Mouse (Mus musculus) gastrocnemius, postnatal 25 days (tissue): Measurements from ENCODE around the gene Chst8. TPM values are rescaled to one million over a fixed set of nuclear protein-coding genes. Genes with fewer than 3 reads are reported as not detected.

ENCODE experiments used
- DNase-seq: peaks from one replicate; pipeline ENCODE4 v3.0.0; 2022
- total RNA-seq, 2 experiments: library from RNA; stranded (reverse); gene quantifications; 1 replicate in 1 of 2; 2 replicates in 1 of 2; pipeline ENCODE4 v1.2.3; 2021

Gene Chst8
- total RNA-seq, 2 experiments from 2014 or later = 0.13 to 0.43 TPM

DNA sequence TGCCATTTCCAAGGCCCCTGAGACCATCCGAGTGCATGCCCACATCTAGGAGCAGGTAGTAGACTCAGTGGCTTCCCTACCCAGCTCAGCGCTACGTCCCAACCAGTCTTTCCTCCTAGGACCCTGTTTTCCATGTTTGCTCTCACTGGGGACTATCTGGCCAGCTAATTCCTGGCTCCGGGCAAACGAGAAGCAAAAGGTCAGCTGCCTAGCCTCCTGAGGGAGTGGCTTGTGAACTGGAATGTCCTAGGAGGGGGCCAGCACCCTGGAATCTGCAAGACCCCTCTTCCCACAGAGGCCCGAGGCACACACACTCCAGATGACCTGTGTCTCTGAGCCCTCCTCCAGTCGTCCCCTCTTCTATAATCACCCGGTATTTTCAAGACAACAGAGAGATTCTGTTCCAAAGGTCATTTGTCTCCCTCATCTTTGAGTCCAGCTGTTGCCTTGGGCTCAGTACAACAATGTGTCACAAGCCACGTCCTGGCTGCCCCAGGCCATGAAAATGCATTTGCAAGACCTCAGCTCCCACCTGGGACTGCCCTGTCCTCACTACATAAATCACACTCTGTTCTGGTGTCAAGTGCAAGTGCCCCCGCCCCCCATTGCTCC lies 60.3 kb downstream of the Chst8 start:
- DNase-seq = no peak

DNA sequence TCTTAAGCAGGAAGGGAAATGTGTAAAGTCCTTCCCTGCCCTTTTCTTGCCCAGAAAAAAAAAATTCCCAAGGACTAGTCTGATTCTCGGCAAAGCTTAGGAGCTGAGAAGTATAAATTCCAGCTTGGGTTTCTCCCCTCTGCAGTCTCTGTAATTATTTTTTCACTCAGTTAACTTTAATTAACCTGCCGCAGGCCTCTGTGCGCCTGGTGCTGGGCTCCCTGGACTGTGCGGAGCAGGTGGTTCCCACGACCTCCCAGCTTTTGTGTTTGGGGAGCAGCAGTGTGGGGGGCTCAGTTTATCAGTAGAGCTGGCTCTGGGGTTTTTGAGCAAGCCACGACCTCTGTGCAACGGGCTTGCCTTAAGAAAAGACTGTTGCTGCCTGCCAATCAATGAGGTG lies 62.2 kb downstream of the Chst8 start:
- DNase-seq = no peak

GRCm38 (mm10) chr7:34749753-34750152 lies 62.8 kb downstream of the Chst8 start:
- no peak for DNase-seq

DNA sequence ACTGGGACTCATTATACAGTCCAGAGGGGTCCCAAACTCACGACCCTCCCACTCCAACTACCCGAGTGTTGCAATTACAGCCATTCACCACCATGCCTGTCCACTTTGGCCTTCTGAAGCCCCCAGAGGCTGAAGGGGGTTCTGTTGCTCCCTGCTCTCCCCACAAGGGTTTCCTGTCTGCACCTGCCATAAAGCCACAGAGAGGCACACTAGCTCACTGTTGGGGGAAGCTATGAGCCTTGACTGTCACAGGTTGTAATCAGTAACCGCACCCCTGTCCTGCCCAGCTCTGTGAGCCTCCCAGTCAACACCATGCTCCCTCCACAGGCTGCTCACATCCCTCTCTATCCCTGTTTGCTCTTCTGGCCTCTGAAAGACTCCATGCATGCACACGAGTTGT lies 64.0 kb downstream of the Chst8 start:
- no peak for DNase-seq

DNA sequence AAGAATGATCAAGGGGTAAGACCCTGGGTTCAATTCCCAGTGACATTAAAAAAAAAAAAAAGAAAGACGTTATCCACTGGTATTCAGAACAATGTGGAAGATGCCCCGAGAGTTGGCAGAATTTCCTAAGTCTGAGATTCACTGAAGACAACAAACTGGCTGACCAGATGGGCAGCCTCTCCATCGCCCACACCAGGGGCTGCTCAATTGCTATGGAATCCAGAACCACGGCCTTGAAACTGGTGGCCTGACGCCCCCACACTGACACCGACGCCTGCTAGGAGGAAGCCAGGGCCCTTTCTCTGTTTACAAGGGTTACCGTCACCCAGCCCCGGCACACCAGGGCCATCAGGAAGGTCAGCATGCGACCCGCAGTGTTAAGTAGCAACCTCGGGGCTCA lies 64.8 kb downstream of the Chst8 start:
- DNase-seq = no peak

DNA sequence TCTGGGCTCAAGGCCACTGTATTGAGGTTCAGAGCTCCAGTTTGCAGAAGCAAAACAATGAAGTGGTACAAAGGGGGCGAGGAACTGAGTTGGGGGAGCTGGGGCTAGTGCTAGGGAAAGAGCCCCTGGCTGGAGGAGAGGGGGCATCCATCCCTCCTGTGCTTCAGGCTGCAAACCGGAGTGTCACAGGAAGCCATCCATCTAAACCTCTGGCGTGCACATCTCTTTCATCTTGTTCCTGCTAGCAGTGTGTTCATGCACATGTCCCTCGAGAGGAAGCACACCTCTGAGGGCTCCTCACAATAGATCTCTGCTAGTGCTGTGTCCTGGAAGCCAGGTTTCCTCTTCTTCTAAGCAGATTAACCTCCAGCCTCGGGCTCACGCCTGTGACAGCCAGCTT lies 65.9 kb downstream of the Chst8 start:
- no peak for DNase-seq

DNA sequence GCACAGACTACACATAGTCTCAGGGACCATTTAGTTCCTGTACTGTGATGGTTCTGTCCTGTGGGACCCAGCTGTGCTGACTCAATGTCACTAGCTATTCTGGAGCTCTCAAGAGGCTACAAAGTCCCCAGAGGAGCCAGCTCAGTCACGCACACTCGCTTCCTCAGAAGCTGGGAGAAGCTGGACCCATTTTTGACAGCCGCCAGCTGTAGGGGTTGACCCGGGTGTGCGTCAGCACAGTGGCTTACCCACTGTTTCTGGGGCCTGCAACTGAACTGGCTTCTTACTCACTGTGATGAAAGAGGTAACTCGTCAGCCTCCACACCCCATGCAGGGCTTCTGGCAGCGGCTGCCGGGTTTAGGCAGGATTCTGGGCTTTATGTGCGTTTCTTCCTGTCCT lies 66.3 kb downstream of the Chst8 start:
- peak; percentile 13 for DNase-seq

DNA sequence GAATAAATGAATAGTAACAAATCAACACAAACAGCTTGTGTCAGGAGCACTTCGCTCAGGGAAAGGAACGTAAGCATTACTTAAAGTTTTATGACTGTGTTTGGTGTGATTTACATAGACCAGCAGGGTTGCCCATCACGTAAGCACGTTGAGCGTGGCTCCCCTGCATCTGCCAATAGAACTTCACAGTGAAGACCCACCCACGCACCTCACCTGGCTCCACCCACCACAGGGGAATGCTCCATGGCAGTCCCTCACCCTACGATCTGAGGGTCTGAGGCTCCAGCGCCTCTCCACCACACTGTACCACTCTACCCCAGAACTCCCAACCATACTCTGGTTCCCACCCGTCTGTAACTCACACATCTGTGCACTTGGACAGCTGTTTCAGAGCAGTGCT lies 67.1 kb downstream of the Chst8 start:
- DNase-seq = no peak

DNA sequence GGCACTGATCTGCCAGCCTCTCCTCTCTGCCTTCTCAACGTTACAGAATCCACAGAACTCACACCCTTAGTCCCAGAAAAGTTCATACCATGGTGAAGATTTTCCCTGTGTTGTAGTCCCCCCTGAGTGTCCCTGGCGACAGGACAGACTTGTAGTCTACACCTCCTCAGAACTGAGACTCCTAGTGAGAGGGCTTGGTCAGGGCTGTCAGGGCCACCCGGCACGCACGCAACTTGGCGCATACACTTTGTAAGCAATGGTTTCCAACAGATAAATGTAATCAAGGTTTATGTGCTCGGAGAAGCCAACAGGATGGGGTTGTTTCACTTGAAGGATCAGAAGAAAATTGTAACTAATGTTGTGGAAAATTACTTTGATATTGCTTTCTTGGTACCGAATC lies 67.5 kb downstream of the Chst8 start:
- no peak for DNase-seq

- DNase-seq = no peak
These were observed 69.0 kb downstream of the Chst8 start for GRCm38 (mm10) chr7:34743411-34744085.

- DNase-seq = no peak
These were observed 73.1 kb downstream of the Chst8 start for GRCm38 (mm10) chr7:34739371-34739770.

DNA sequence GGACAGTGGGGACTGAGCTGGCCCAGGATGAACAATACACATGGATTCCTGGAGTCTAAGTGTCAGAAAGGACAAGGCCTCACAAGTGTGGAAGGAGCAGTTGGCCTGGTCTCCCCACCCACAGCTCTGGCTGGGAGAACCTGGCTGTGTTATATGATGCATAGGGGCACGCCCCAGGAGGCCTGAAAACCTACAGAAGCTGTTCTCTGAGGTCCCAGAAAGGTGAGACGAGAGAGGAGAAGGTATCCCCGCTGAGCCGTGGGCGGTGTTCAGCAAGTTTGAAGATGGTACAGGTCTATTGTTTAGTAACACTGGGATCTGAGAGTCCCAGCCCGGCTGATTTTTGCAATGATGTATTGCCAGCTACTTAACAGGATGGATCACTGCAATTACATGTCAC lies 75.3 kb downstream of the Chst8 start:
- DNase-seq = no peak

DNA sequence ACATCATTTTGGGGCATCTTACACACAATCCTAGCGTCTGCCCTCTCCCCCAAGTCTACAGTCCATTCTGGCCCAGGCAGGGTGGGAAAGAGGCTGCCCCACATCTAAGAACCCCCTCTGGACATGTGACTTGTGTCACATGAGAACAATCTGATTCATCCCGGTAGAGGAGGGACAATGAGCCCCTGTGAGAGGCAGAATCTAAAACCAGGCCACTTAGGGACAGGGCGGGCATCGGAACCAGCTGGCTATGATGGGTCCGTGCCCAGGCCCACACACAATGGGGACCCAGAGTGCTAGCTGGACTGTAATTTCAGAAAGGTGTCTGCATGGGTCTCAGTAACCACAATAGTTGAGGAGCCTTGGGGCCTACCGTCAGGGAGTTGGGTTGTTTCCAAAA lies 78.2 kb downstream of the Chst8 start:
- no peak for DNase-seq

DNA sequence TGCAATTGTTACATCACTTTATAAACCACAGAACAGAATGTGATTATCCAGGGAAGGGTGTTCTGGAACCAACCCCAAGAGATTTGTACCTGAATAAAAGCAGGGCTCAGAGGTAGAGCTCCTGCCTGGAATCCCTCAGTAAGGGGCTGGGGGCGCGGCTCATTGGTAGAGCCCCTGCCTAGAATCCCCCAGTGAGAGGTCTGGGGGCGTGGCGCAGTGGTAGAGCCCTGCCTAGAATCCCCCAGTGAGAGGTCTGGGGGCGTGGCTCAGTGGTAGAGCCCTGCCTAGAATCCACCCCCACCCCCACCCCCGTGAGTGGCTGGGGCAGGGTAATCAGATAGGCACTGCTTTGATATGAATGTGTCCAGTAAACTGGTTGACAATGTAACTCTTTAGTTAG lies 83.6 kb downstream of the Chst8 start:
- DNase-seq = no peak

DNA sequence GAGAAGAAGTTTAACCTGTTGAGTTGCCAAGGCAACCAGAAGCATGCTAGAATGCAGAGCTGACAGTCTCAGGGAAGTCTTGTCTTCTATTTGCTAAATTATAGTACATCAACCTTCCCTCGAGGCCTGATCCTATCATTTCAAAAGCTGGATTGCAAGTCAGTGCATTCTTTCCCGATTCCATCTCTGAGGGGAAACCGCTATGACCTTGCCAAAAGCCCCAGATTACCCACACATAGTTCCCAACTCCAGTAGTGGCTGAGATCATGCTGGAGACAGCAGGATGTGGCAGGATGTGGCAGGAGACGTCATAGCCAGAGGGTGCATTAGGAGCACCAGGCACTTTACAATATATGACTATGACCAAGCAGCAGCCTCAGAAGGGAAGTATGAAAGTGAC lies 87.3 kb downstream of the Chst8 start:
- DNase-seq = no peak

- no peak for DNase-seq
These were observed 89.8 kb downstream of the Chst8 start for GRCm38 (mm10) chr7:34722551-34723230.

- no peak for DNase-seq
These were observed 90.4 kb downstream of the Chst8 start for GRCm38 (mm10) chr7:34722151-34722550.

DNA sequence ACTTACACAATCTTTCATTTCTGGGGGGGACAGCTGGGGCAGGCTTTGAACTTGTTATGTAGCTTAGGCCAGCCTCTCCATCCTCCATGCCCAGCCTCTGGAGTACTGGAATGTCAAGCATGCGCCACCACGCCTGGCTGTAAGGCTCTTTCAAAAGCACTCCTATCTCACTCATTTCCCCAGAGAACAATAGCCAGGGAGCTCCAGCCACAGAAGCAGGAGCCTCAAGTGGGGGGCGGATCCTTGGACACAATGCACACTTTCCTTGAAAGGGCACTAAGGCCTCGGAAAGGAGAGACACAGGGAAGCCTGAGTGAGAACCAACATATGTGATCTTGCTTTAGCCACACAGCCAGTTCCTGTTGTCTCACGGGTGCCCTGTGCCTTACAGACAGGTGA lies 90.9 kb downstream of the Chst8 start:
- DNase-seq = no peak

DNA sequence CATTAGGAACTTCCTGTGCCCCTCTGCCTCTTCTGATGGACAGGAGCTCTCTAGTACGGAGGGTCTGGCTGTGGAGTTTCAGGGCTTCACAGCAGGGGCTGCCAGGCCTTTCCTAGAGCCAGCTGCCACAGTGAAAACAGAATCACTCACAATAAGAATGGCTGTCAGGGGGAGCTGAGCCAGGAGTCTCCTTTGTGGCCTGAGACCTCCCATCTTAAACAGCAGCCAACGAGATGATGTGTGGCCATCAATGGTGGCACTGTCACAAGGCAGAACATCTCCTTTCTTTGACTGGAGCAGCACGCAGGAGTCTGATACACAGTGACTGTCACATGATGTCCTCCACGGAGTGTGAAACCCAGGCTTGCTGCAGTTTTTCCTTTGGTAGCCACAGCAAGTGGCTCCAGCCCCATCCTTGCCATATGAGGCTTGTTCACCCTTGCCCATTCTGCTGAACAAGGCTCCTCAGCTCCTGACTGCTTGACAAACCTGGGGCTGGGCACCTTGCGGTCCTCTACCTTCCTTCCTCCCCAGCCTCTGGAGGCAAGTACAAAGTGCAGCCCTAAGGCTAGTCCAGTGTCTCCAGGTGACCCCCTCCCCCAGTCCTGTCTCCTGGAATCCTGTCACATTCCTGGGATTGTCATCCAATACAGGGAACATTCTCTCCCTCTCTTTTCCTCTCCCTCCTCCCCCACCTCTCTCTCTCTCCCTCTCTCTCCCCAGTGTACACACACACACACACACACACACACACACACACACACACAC lies 91.4 kb downstream of the Chst8 start:
- DNase-seq = no peak

- DNase-seq = no peak
These were observed 92.9 kb downstream of the Chst8 start for GRCm38 (mm10) chr7:34719599-34719998.

DNA sequence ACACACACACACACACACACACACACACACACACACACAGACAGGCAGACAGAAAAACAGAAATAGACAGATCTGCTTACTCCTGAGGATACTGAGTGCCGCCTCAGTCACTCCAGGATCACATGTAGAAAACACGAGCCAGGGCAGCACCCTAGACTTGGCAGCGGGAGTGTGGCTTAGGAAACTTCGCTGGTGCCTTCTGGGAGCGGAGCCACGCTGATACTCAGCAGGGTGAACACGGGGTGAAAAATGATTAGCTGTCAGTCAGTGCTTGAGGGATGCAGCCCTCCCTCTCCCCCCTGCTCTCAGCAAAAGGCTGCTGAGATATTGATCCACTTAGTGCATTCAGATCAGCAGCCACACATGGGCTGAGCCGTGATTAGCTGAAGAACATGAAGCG lies 93.9 kb downstream of the Chst8 start:
- peak; percentile 49 for DNase-seq

- DNase-seq = no peak
These were observed 95.2 kb downstream of the Chst8 start for GRCm38 (mm10) chr7:34717161-34717810.
